In genomic region chr11:70413961-70414360, GRCm38 (mm10) we compare ENCODE assay signal across 9 mouse cellular contexts. TPM values are rescaled to one million over a fixed set of nuclear protein-coding genes. Genes with fewer than 3 reads are reported as not detected.
DNase-seq lines count a peak whose midpoint lies in the region; ATAC-seq and TF ChIP-seq lines count a peak whose summit lies in the region.
"Had no signal": no experiment of that assay in that cellular context is flagged by ENCODE, and none has a peak within 500 bp of the region (broad histone marks: within the 10 kb centered on the region; RNA-seq: fewer than 3 reads in every experiment).

No protein-coding gene starts in this region.

- no peak; the same call in 1 of the 2 replicates for TF ChIP-seq CTCF in heart, adult 2 months (IDR thresholded peaks at IDR 0.05)
- peak; percentile 98 for TF ChIP-seq CTCF in midbrain, postnatal 0 days (IDR thresholded peaks at IDR 0.05)
- peak; percentile 33; the same call in 1 of the 2 replicates for TF ChIP-seq CTCF in testis, adult 2 months (IDR thresholded peaks at IDR 0.05; ENCODE audit: control insufficient read depth, insufficient read depth, insufficient replicate concordance, low read depth, low read length)

- TF ChIP-seq POLR2A in heart, adult 2 months (IDR thresholded peaks at IDR 0.05; ENCODE audit: insufficient read depth, low read depth, low read length): no peak
- TF ChIP-seq POLR2A in testis, adult 2 months (IDR thresholded peaks at IDR 0.05; ENCODE audit: control insufficient read depth, low read depth, low read length): no peak

- H3K27me3 ChIP-seq in heart, adult 2 months (ENCODE audit: control insufficient read depth, insufficient read depth, low read length): no peaks in the 10 kb centered on the region
- H3K27me3 ChIP-seq in heart, embryonic 12.5 days (replicated peaks): 0 out of 2 replicates have a peak, but pooled peaks cover 2% of the 10 kb centered on the region
- no peaks in the 10 kb centered on the region for H3K27me3 ChIP-seq in midbrain, postnatal 0 days (ENCODE audit: insufficient read depth, low read length)
- no peaks in the 10 kb centered on the region for H3K27me3 ChIP-seq in testis, adult 2 months (ENCODE audit: control insufficient read depth, insufficient read depth, low read length)

- H3K27ac ChIP-seq in heart, adult 2 months: no peak overlapping the region
- no peak overlapping the region for H3K27ac ChIP-seq in heart, embryonic 12.5 days (ENCODE audit: poor library complexity, severe bottlenecking)
- H3K27ac ChIP-seq in ES-E14 (ENCODE audit: insufficient read depth, low read depth, low read length, poor library complexity, severe bottlenecking): no peak overlapping the region
- no peak overlapping the region for H3K27ac ChIP-seq in midbrain, postnatal 0 days (ENCODE audit: low read depth, low read length)
- no peak overlapping the region for H3K27ac ChIP-seq in testis, adult 2 months (ENCODE audit: control insufficient read depth, insufficient read depth, low read depth, low read length)
- H3K27ac ChIP-seq: midbrain, embryonic 12.5 days had no signal

- peaks cover 5% of the 10 kb centered on the region for H3K79me2 ChIP-seq in heart, adult 2 months (replicated peaks; ENCODE audit: control insufficient read depth, insufficient read depth, low read length)

- H3K4me3 ChIP-seq in heart, adult 2 months: no peak overlapping the region
- H3K4me3 ChIP-seq in heart, embryonic 12.5 days: no peak overlapping the region
- H3K4me3 ChIP-seq in ES-E14 (ENCODE audit: insufficient read depth in 1 of 2, low read depth in 1 of 2, low read length in 2 of 2, poor library complexity in 1 of 2, severe bottlenecking in 1 of 2): no peak overlapping the region
- H3K4me3 ChIP-seq in midbrain, postnatal 0 days (ENCODE audit: low read depth, low read length): no peak overlapping the region
- no peak overlapping the region for H3K4me3 ChIP-seq in testis, adult 2 months (ENCODE audit: control insufficient read depth, low read depth, low read length)
- H3K4me3 ChIP-seq: midbrain, embryonic 12.5 days had no signal

- ATAC-seq in heart, embryonic 12.5 days (ENCODE audit: insufficient number of reproducible peaks, low FRiP score): no peak
- ATAC-seq in midbrain, postnatal 0 days (ENCODE audit: low FRiP score): no peak

- intact Hi-C loops in heart, adult 2 months (cut with DNase I): loop anchor here (1.0 to 5.0 kb wide), 2 partner anchors 92 to 193 kb away; no protein-coding TSS in a partner anchor

- H3K9me3 ChIP-seq in heart, embryonic 12.5 days (replicated peaks): no peaks in the 10 kb centered on the region
- no peaks in the 10 kb centered on the region for H3K9me3 ChIP-seq in ES-E14 (ENCODE audit: control insufficient read depth, insufficient read depth, low read depth, low read length)
- H3K9me3 ChIP-seq in midbrain, postnatal 0 days (ENCODE audit: low read length): no peaks in the 10 kb centered on the region
- H3K9me3 ChIP-seq: midbrain, embryonic 12.5 days had no signal

- H3K9ac ChIP-seq in heart, adult 2 months (ENCODE audit: low read depth, low read length): no peak overlapping the region
- no peak overlapping the region for H3K9ac ChIP-seq in heart, embryonic 12.5 days
- no peak overlapping the region for H3K9ac ChIP-seq in ES-E14 (ENCODE audit: insufficient read depth, low read depth, low read length, poor library complexity, severe bottlenecking)
- no peak overlapping the region for H3K9ac ChIP-seq in midbrain, postnatal 0 days (replicated peaks; ENCODE audit: low read length, poor library complexity, severe bottlenecking)
- H3K9ac ChIP-seq: midbrain, embryonic 12.5 days had no signal

- 7% methylated on average over 3 of the region's 3 CpGs for WGBS in heart, adult 2 months
- 9% methylated on average over 3 of the region's 3 CpGs for WGBS in heart, embryonic 12.5 days
- WGBS in midbrain, postnatal 0 days: 14% methylated on average over 3 of the region's 3 CpGs

- in situ Hi-C loops in ES-E14 (cut with MboI; ENCODE audit: low sequenced_read_pairs in 2 of 2, unreplicated experiment in 2 of 2): no loop called here

- peak; percentile 45 to 68 for DNase-seq in heart, adult 2 months
- peak; percentile 84 for DNase-seq in ES-E14 (ENCODE audit: low read depth, low spot score)
- peak; percentile 80 for DNase-seq in c-Kit-positive CD71-positive TER-119-positive erythroid progenitor cells, embryonic 14.5 days (ENCODE audit: low spot score)
- DNase-seq in gastrocnemius, postnatal 10 days: peak; percentile 70
- DNase-seq in layer of hippocampus, postnatal 36 days: peak; percentile 49 to 67
- peak; percentile 82 for DNase-seq in midbrain, postnatal 0 days (ENCODE audit: low spot score)

- no peak overlapping the region for H3K4me2 ChIP-seq in heart, embryonic 12.5 days
- H3K4me2 ChIP-seq in midbrain, postnatal 0 days (ENCODE audit: low read depth, low read length, poor library complexity, severe bottlenecking): no peak overlapping the region
- H3K4me2 ChIP-seq: midbrain, embryonic 12.5 days had no signal

- H3K4me1 ChIP-seq in heart, adult 2 months (ENCODE audit: control insufficient read depth, insufficient read depth, low read length): no peaks in the 10 kb centered on the region
- peaks cover 9% of the 10 kb centered on the region for H3K4me1 ChIP-seq in heart, embryonic 12.5 days (replicated peaks)
- no peaks in the 10 kb centered on the region for H3K4me1 ChIP-seq in ES-E14 (ENCODE audit: control insufficient read depth in 2 of 2, insufficient read depth in 2 of 2, low read length in 2 of 2, poor library complexity in 1 of 2)
- peaks cover under 1% of the 10 kb centered on the region; the same call in 1 of the 2 replicates for H3K4me1 ChIP-seq in midbrain, postnatal 0 days (ENCODE audit: insufficient read depth, low read length)
- peaks cover 4% of the 10 kb centered on the region for H3K4me1 ChIP-seq in testis, adult 2 months (ENCODE audit: control insufficient read depth, insufficient read depth, low read length)

- no peak for TF ChIP-seq EP300 in heart, adult 2 months (IDR thresholded peaks at IDR 0.05; ENCODE audit: insufficient read depth, low read depth, low read length)

- H3K36me3 ChIP-seq in heart, adult 2 months (ENCODE audit: control insufficient read depth, insufficient read depth, low read length): no peaks in the 10 kb centered on the region; the same call in 1 of the 2 replicates
- H3K36me3 ChIP-seq in heart, embryonic 12.5 days: no peaks in the 10 kb centered on the region
- no peaks in the 10 kb centered on the region for H3K36me3 ChIP-seq in ES-E14 (ENCODE audit: control insufficient read depth, insufficient read depth, low read length, poor library complexity, severe bottlenecking)
- no peaks in the 10 kb centered on the region for H3K36me3 ChIP-seq in midbrain, postnatal 0 days (ENCODE audit: insufficient read depth, low read length)
- H3K36me3 ChIP-seq in testis, adult 2 months (ENCODE audit: control insufficient read depth, insufficient read depth, low read length): no peaks in the 10 kb centered on the region
- H3K36me3 ChIP-seq: midbrain, embryonic 12.5 days had no signal

RNA-seq across cellular contexts. Expression of gene Pelp1, which starts 4.1 kb away (rescaled TPM):
- 10 to 100 TPM; 17.0 to 20.7 TPM for total RNA-seq in heart, adult 2 months (2021)
- 12.4 and 13.0 TPM in 2 replicates for polyA plus RNA-seq in heart, adult 2 months (2012; rRNA removed)
- polyA plus RNA-seq in heart, embryonic 12.5 days (2016; fragmentation: Nextera tagmentation; extraction: Ambion mirVana): 28.4 and 29.3 TPM in 2 replicates
- 76.5 and 77.5 TPM in 2 replicates for total RNA-seq in ES-E14 (2012; rRNA removed)
- 10 to 100 TPM; 20.2 to 21.4 TPM for total RNA-seq in gastrocnemius, postnatal 10 days (2021)
- 10 to 100 TPM; 33.3 to 36.2 TPM for total RNA-seq in layer of hippocampus, postnatal 36 days (2021)
- 35.6 and 55.1 TPM in 2 replicates for total RNA-seq in midbrain, postnatal 0 days (2014; rRNA removed)
- 28.0 and 28.3 TPM in 2 replicates for polyA plus RNA-seq in midbrain, postnatal 0 days (2015; fragmentation: Nextera tagmentation; extraction: Ambion mirVana)
- polyA plus RNA-seq in testis, adult 2 months (2012; rRNA removed): 36.7 and 38.4 TPM in 2 replicates

RNA-seq across cellular contexts. Expression of gene Arrb2, which starts 18.5 kb away (rescaled TPM):
- 10 to 100 TPM; 10.2 to 10.8 TPM for total RNA-seq in heart, adult 2 months (2021)
- 23.6 and 27.6 TPM in 2 replicates for polyA plus RNA-seq in heart, adult 2 months (2012; rRNA removed)
- 13.5 TPM in 2 replicates for polyA plus RNA-seq in heart, embryonic 12.5 days (2016; fragmentation: Nextera tagmentation; extraction: Ambion mirVana)
- 30.6 and 43.1 TPM in 2 replicates for total RNA-seq in ES-E14 (2012; rRNA removed)
- 10 to 100 TPM; 11.0 TPM for total RNA-seq in gastrocnemius, postnatal 10 days (2021)
- total RNA-seq in layer of hippocampus, postnatal 36 days (2021): 100 to 1,000 TPM; 103 to 112 TPM
- 99.9 and 119 TPM in 2 replicates for total RNA-seq in midbrain, postnatal 0 days (2014; rRNA removed)
- polyA plus RNA-seq in midbrain, postnatal 0 days (2015; fragmentation: Nextera tagmentation; extraction: Ambion mirVana): 55.0 and 55.6 TPM in 2 replicates
- polyA plus RNA-seq in testis, adult 2 months (2012; rRNA removed): 8.9 and 10.6 TPM in 2 replicates

RNA-seq across cellular contexts. Expression of gene Med11, which starts 37.8 kb away (rescaled TPM):
- total RNA-seq in heart, adult 2 months (2021): 1 to 10 TPM; 6.6 to 6.7 TPM
- 7.8 and 9.7 TPM in 2 replicates for polyA plus RNA-seq in heart, adult 2 months (2012; rRNA removed)
- 22.6 and 24.0 TPM in 2 replicates for polyA plus RNA-seq in heart, embryonic 12.5 days (2016; fragmentation: Nextera tagmentation; extraction: Ambion mirVana)
- 29.1 and 31.2 TPM in 2 replicates for total RNA-seq in ES-E14 (2012; rRNA removed)
- total RNA-seq in gastrocnemius, postnatal 10 days (2021): 10 to 100 TPM in 1 of 2 experiments, 1 to 10 TPM in 1; 7.6 to 11.0 TPM
- 10 to 100 TPM; 13.2 to 17.3 TPM for total RNA-seq in layer of hippocampus, postnatal 36 days (2021)
- 23.7 and 30.1 TPM in 2 replicates for total RNA-seq in midbrain, postnatal 0 days (2014; rRNA removed)
- 28.2 and 36.8 TPM in 2 replicates for polyA plus RNA-seq in midbrain, postnatal 0 days (2015; fragmentation: Nextera tagmentation; extraction: Ambion mirVana)
- 8.3 and 10.2 TPM in 2 replicates for polyA plus RNA-seq in testis, adult 2 months (2012; rRNA removed)

RNA-seq across cellular contexts. Expression of gene Zmynd15, which starts 45.3 kb away (rescaled TPM):
- 1 to 10 TPM; 1.3 to 2.9 TPM for total RNA-seq in heart, adult 2 months (2021)
- polyA plus RNA-seq in heart, adult 2 months (2012; rRNA removed): 3.2 and 3.8 TPM in 2 replicates
- 1.9 and 2.9 TPM in 2 replicates for polyA plus RNA-seq in heart, embryonic 12.5 days (2016; fragmentation: Nextera tagmentation; extraction: Ambion mirVana)
- 0.54 and 1.5 TPM in 2 replicates for total RNA-seq in ES-E14 (2012; rRNA removed)
- 1 to 10 TPM in 1 of 2 experiments, under 1 TPM in 1; 0.52 to 1.6 TPM for total RNA-seq in gastrocnemius, postnatal 10 days (2021)
- under 1 TPM; 0.25 to 0.46 TPM for total RNA-seq in layer of hippocampus, postnatal 36 days (2021)
- total RNA-seq in midbrain, postnatal 0 days (2014; rRNA removed): 0.44 and 0.71 TPM in 2 replicates
- polyA plus RNA-seq in midbrain, postnatal 0 days (2015; fragmentation: Nextera tagmentation; extraction: Ambion mirVana): 0.47 and 0.70 TPM in 2 replicates
- 186 and 201 TPM in 2 replicates for polyA plus RNA-seq in testis, adult 2 months (2012; rRNA removed)

RNA-seq across cellular contexts. Expression of gene Cxcl16, which starts 45.8 kb away (rescaled TPM):
- 1 to 10 TPM; 7.9 to 8.8 TPM for total RNA-seq in heart, adult 2 months (2021)
- polyA plus RNA-seq in heart, adult 2 months (2012; rRNA removed): 17.6 and 20.6 TPM in 2 replicates
- polyA plus RNA-seq in heart, embryonic 12.5 days (2016; fragmentation: Nextera tagmentation; extraction: Ambion mirVana): 6.1 and 8.6 TPM in 2 replicates
- total RNA-seq in ES-E14 (2012; rRNA removed): 2.9 and 6.6 TPM in 2 replicates
- 1 to 10 TPM; 3.4 to 5.1 TPM for total RNA-seq in gastrocnemius, postnatal 10 days (2021)
- under 1 TPM; 0.68 to 0.97 TPM for total RNA-seq in layer of hippocampus, postnatal 36 days (2021)
- 1.2 and 1.9 TPM in 2 replicates for total RNA-seq in midbrain, postnatal 0 days (2014; rRNA removed)
- polyA plus RNA-seq in midbrain, postnatal 0 days (2015; fragmentation: Nextera tagmentation; extraction: Ambion mirVana): 3.1 and 3.2 TPM in 2 replicates
- polyA plus RNA-seq in testis, adult 2 months (2012; rRNA removed): 3.2 and 3.9 TPM in 2 replicates
